Mouse (Mus musculus): ENCODE measurements around the gene Snap25.

GRCm38 (mm10) chr2:136678321-136679161 is 34.7 kb upstream of the Snap25 start:
- TF ChIP-seq CTCF (IDR thresholded peaks at IDR 0.05; ENCODE audit: low read depth, low read length) (no peak), GATA2 (IDR thresholded peaks at IDR 0.05; ENCODE audit: borderline replicate concordance, low read depth, low read length) (no peak), POLR2AphosphoS5 (IDR thresholded peaks at IDR 0.05; ENCODE audit: insufficient replicate concordance, low read depth, low read length) (no peak), GATA1 (IDR thresholded peaks at IDR 0.05; ENCODE audit: borderline replicate concordance, low read length) (no peak), TAL1 (conservative IDR thresholded peaks at IDR 0.05; ENCODE audit: low read depth, low read length) (no peak)

All from G1E (cell line).